Mouse (Mus musculus) ES-Bruce4 (cell line): ENCODE data around the gene Arg1.

Experiments
- CTCF ChIP-seq: IDR thresholded peaks from one replicate; pipeline ENCODE4 v1.8.1; 2011; ENCODE audit warnings: low read depth, low read length
- EP300 ChIP-seq: IDR thresholded peaks from 2 replicates; pipeline ENCODE4 v1.6.1; 2011; ENCODE audit warnings: low read depth, low read length; ENCODE audit not compliant: insufficient read depth
- POLR2A ChIP-seq: IDR thresholded peaks from one replicate; pipeline ENCODE4 v1.8.1; 2011; ENCODE audit warnings: low read length; ENCODE audit not compliant: insufficient read depth

DNA sequence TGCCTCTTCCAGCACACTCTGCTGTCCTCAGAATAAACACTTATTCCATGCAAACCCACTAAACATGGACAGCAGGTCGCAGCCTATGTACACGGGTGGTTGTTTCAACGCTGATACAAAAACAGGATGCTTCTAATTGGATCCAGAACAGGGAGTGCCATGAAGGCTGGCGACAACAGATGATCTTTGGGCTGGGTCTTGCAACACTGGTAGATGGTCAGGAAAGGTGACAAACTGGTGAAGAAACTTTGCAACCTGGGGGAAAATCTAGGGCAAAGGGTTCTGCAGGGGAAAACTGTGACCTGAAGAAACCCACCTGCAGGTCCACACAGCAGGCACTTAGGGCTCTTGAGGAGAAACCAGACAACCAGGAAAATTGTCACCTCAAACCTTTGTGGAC is 4.3 kb downstream of the Arg1 start:
- TF ChIP-seq EP300 (no peak), CTCF (no peak), POLR2A (no peak)
